ENCODE assay signal across 32 mouse cellular contexts in the genomic region with DNA sequence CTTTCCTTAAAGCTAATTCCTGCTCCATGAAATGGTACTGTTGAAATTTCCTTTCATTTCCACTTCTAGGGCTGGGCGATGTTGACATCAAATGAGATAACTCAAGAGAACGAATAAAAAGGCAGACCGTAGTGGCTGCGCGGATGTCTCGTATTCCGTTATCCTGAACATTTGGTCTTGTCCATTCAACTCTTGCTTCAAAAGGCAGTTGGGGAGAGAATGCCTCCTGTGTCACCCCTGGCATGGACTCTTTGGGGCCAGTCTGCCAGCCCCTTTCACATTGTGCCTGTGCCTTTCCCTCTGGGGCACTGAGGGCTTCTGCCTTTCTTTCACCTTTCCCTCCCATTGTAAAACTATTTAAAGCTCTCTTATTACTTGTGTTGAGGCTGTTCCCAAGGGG.
"Had no signal": no experiment of that assay in that cellular context is flagged by ENCODE, and none has a peak within 500 bp of the region (broad histone marks: within the 10 kb centered on the region; RNA-seq: fewer than 3 reads in every experiment).

No protein-coding gene starts in this region.

- H3K4me2 ChIP-seq: limb, embryonic 12.5 days; limb, embryonic 13.5 days; limb, embryonic 15.5 days; liver, embryonic 11.5 days; liver, embryonic 12.5 days; liver, embryonic 13.5 days; liver, embryonic 15.5 days; lung, embryonic 14.5 days; lung, embryonic 15.5 days; midbrain, embryonic 12.5 days; midbrain, embryonic 13.5 days; midbrain, embryonic 15.5 days; neural tube, embryonic 12.5 days; neural tube, embryonic 13.5 days had no signal

- H3K4me1 ChIP-seq: liver, embryonic 12.5 days; liver, embryonic 13.5 days; liver, embryonic 15.5 days; lung, embryonic 15.5 days; megakaryocyte, embryonic 14.5 days had no signal

- H3K27ac ChIP-seq: limb, embryonic 10.5 days; limb, embryonic 12.5 days; limb, embryonic 13.5 days; limb, embryonic 15.5 days; liver, embryonic 12.5 days; liver, embryonic 13.5 days; liver, embryonic 14.5 days; liver, embryonic 15.5 days; lung, embryonic 15.5 days; macrophage; midbrain, embryonic 10.5 days; midbrain, embryonic 12.5 days; midbrain, embryonic 13.5 days; midbrain, embryonic 15.5 days; neural tube, embryonic 12.5 days; neural tube, embryonic 13.5 days had no signal

- H3K9ac ChIP-seq: limb, embryonic 12.5 days; limb, embryonic 13.5 days; limb, embryonic 15.5 days; liver, embryonic 12.5 days; liver, embryonic 13.5 days; liver, embryonic 14.5 days; liver, embryonic 15.5 days; liver, postnatal 0 days; lung, embryonic 14.5 days; lung, embryonic 15.5 days; midbrain, embryonic 12.5 days; midbrain, embryonic 13.5 days; midbrain, embryonic 15.5 days; neural tube, embryonic 12.5 days; neural tube, embryonic 13.5 days had no signal

- H3K9me3 ChIP-seq: limb, embryonic 10.5 days; limb, embryonic 12.5 days; limb, embryonic 13.5 days; limb, embryonic 15.5 days; liver, embryonic 12.5 days; liver, embryonic 13.5 days; liver, embryonic 15.5 days; lung, embryonic 15.5 days; midbrain, embryonic 10.5 days; midbrain, embryonic 12.5 days; midbrain, embryonic 13.5 days; midbrain, embryonic 15.5 days; neural tube, embryonic 12.5 days had no signal

- H3K27me3 ChIP-seq: limb, embryonic 12.5 days; limb, embryonic 13.5 days; limb, embryonic 15.5 days; liver, embryonic 12.5 days; liver, embryonic 13.5 days; liver, embryonic 15.5 days; lung, embryonic 15.5 days; megakaryocyte, embryonic 14.5 days; midbrain, embryonic 13.5 days; midbrain, embryonic 15.5 days; neural tube, embryonic 12.5 days; neural tube, embryonic 13.5 days had no signal

- ATAC-seq: liver, embryonic 12.5 days; liver, postnatal 0 days; lung, postnatal 0 days; midbrain, embryonic 13.5 days; midbrain, embryonic 15.5 days; midbrain, embryonic 16.5 days had no signal

- DNase-seq: left cerebral cortex, postnatal 4 days; liver; liver, embryonic 13.5 days; liver, postnatal 0 days; lung, adult 18-20 months; lung, adult 2 months; lung, embryonic 14.5 days; lung, postnatal 10 days; lung, postnatal 14 days; lung, postnatal 36 days; lung, postnatal 4 days; midbrain, embryonic 14.5 days had no signal

- H3K36me3 ChIP-seq: limb, embryonic 10.5 days; limb, embryonic 12.5 days; limb, embryonic 13.5 days; limb, embryonic 15.5 days; liver, embryonic 12.5 days; liver, embryonic 13.5 days; liver, embryonic 15.5 days; lung, embryonic 15.5 days; midbrain, embryonic 10.5 days; midbrain, embryonic 12.5 days; midbrain, embryonic 13.5 days; midbrain, embryonic 15.5 days; neural tube, embryonic 12.5 days; neural tube, embryonic 13.5 days had no signal

- H3K4me3 ChIP-seq: limb, embryonic 10.5 days; limb, embryonic 12.5 days; limb, embryonic 13.5 days; limb, embryonic 15.5 days; liver, embryonic 12.5 days; liver, embryonic 13.5 days; liver, embryonic 15.5 days; lung, embryonic 15.5 days; megakaryocyte, embryonic 14.5 days; midbrain, embryonic 10.5 days; midbrain, embryonic 12.5 days; midbrain, embryonic 13.5 days; midbrain, embryonic 15.5 days; myocyte; neural tube, embryonic 12.5 days; neural tube, embryonic 13.5 days had no signal
